14 mouse cellular contexts compared by ENCODE assay signal in genomic region chr8:57636281-57636680, GRCm38 (mm10).
"Had no signal": no experiment of that assay in that cellular context is flagged by ENCODE, and none has a peak within 500 bp of the region (broad histone marks: within the 10 kb centered on the region; RNA-seq: fewer than 3 reads in every experiment).

No protein-coding gene starts in this region.

- H3K4me1 ChIP-seq: liver, embryonic 15.5 days; midbrain, embryonic 15.5 days; stomach, embryonic 15.5 days had no signal

- H3K9me3 ChIP-seq: hindbrain, embryonic 15.5 days; limb, embryonic 10.5 days; liver, embryonic 15.5 days; midbrain, embryonic 15.5 days; neural tube, embryonic 13.5 days; stomach, embryonic 15.5 days had no signal

- H3K9ac ChIP-seq: hindbrain, embryonic 15.5 days; liver, embryonic 15.5 days; lung, embryonic 14.5 days; midbrain, embryonic 15.5 days; neural tube, embryonic 13.5 days; stomach, embryonic 15.5 days had no signal

- H3K4me3 ChIP-seq: hindbrain, embryonic 15.5 days; limb, embryonic 10.5 days; liver, embryonic 15.5 days; midbrain, embryonic 15.5 days; neural tube, embryonic 13.5 days; stomach, embryonic 15.5 days had no signal

- H3K27me3 ChIP-seq: hindbrain, embryonic 15.5 days; liver, embryonic 15.5 days; midbrain, embryonic 15.5 days; neural tube, embryonic 13.5 days; stomach, embryonic 15.5 days had no signal

- ATAC-seq: midbrain, embryonic 15.5 days had no signal

- H3K27ac ChIP-seq: hindbrain, embryonic 15.5 days; limb, embryonic 10.5 days; liver, embryonic 15.5 days; midbrain, embryonic 15.5 days; neural tube, embryonic 13.5 days; stomach, embryonic 15.5 days had no signal

- DNase-seq: lung, embryonic 14.5 days; lung, postnatal 10 days; lung, postnatal 4 days; retina, postnatal 1 day; right cerebral cortex, postnatal 4 days; spleen, adult 18-20 months; thymus, postnatal 4 days had no signal

- H3K36me3 ChIP-seq: hindbrain, embryonic 15.5 days; limb, embryonic 10.5 days; liver, embryonic 15.5 days; midbrain, embryonic 15.5 days; neural tube, embryonic 13.5 days; stomach, embryonic 15.5 days had no signal

- H3K4me2 ChIP-seq: hindbrain, embryonic 15.5 days; liver, embryonic 15.5 days; lung, embryonic 14.5 days; midbrain, embryonic 11.5 days; midbrain, embryonic 15.5 days; neural tube, embryonic 13.5 days; stomach, embryonic 15.5 days had no signal
